Mouse (Mus musculus) MEL (cell line): ENCODE results near the gene Ppfia3. TPM values are rescaled to one million over a fixed set of nuclear protein-coding genes. Genes with fewer than 3 reads are reported as not detected.
A peak's percentile ranks its signal among the peaks of the same experiment; 100 is the strongest.

ENCODE experiments used
- DNase-seq: peaks from one replicate; pipeline ENCODE4 v3.0.0; 2011; ENCODE audit warnings: low read depth, low spot score
- H3K27ac ChIP-seq: 2 replicates; pipeline ENCODE4 v1.5.1; 2012; ENCODE audit warnings: low read depth, mild to moderate bottlenecking, control low read depth, low read length, moderate library complexity; ENCODE audit not compliant: control insufficient read depth
- H3K27me3 ChIP-seq, 2 experiments: fragments of 150-350 bp in 1 of 2; sonication (generic) in 1 of 2; 2 replicates each; pipeline ENCODE4 v1.6.1; 2012; ENCODE audit warnings: low read length in 2 of 2, mild to moderate bottlenecking in 2 of 2, improper control_type of control experiment in 1 of 2, moderate library complexity in 1 of 2; ENCODE audit not compliant: insufficient read depth in 2 of 2, control insufficient read depth in 1 of 2
- H3K36me3 ChIP-seq, 2 experiments: 2 replicates each; pipeline ENCODE4 v1.6.1; 2012 to 2014; ENCODE audit warnings: low read length in 2 of 2, improper control_type of control experiment in 1 of 2, inconsistent platforms in 1 of 2, mild to moderate bottlenecking in 1 of 2; ENCODE audit not compliant: insufficient read depth in 2 of 2, control insufficient read depth in 1 of 2
- H3K4me1 ChIP-seq, 2 experiments: fragments of 150-350 bp in 1 of 2; sonication (generic) in 1 of 2; 2 replicates each; pipeline ENCODE4 v1.6.1; 2012; ENCODE audit warnings: low read length in 2 of 2, improper control_type of control experiment in 1 of 2, mild to moderate bottlenecking in 1 of 2; ENCODE audit not compliant: insufficient read depth in 2 of 2, control insufficient read depth in 1 of 2
- H3K4me3 ChIP-seq, 2 experiments: fragments of 150-350 bp in 1 of 2; sonication (generic) in 1 of 2; 2 replicates each; pipeline ENCODE4 v1.5.1; 2012; ENCODE audit warnings: low read depth in 2 of 2, low read length in 2 of 2, mild to moderate bottlenecking in 2 of 2, moderate library complexity in 2 of 2, control low read depth in 1 of 2, improper control_type of control experiment in 1 of 2; ENCODE audit not compliant: control insufficient read depth in 1 of 2, insufficient read depth in 1 of 2
- H3K79me2 ChIP-seq: 2 replicates; pipeline ENCODE4 v1.6.1; 2012; ENCODE audit warnings: mild to moderate bottlenecking, low read length, moderate library complexity; ENCODE audit not compliant: control insufficient read depth, poor library complexity, insufficient read depth
- H3K9ac ChIP-seq: 2 replicates; pipeline ENCODE4 v1.6.1; 2012; ENCODE audit warnings: low read depth, mild to moderate bottlenecking, control low read depth, low read length, moderate library complexity; ENCODE audit not compliant: control insufficient read depth, poor library complexity, severe bottlenecking
- H3K9me3 ChIP-seq: fragments of 150-350 bp; sonication (generic); replicated peaks from 2 replicates; pipeline ENCODE4 v1.6.1; 2012; ENCODE audit warnings: mild to moderate bottlenecking, low read length, improper control_type of control experiment, moderate library complexity; ENCODE audit not compliant: insufficient read depth
- BHLHE40 ChIP-seq: IDR thresholded peaks from 2 replicates; pipeline ENCODE4 v1.6.1; 2012; ENCODE audit warnings: low read depth, mild to moderate bottlenecking, inconsistent platforms, low read length, improper control_type of control experiment, borderline replicate concordance
- CTCF ChIP-seq, 3 experiments: IDR thresholded peaks in 2 of 3; conservative IDR thresholded peaks in 1 of 3; 2 replicates each; pipeline ENCODE4 v1.5.1; 2011 to 2012; ENCODE audit warnings: low read length in 3 of 3, low read depth in 2 of 3, mild to moderate bottlenecking in 2 of 3, improper control_type of control experiment in 1 of 3, inconsistent platforms in 1 of 3, mixed read lengths in 1 of 3, moderate library complexity in 1 of 3; ENCODE audit not compliant: control insufficient read depth in 1 of 3, insufficient read depth in 1 of 3, poor library complexity in 1 of 3, severe bottlenecking in 1 of 3
- ELF1 ChIP-seq: IDR thresholded peaks from 2 replicates; pipeline ENCODE4 v1.6.1; 2014; ENCODE audit warnings: low read depth, mild to moderate bottlenecking, inconsistent platforms, low read length, improper control_type of control experiment, moderate library complexity
- JUND ChIP-seq: IDR thresholded peaks from 2 replicates; pipeline ENCODE4 v1.6.1; 2011; ENCODE audit warnings: low read depth, mild to moderate bottlenecking, improper control_type of control experiment, low read length
- MAZ ChIP-seq: IDR thresholded peaks from 2 replicates; pipeline ENCODE4 v1.6.1; 2012; ENCODE audit warnings: low read depth, mild to moderate bottlenecking, inconsistent platforms, low read length, improper control_type of control experiment
- MXI1 ChIP-seq: IDR thresholded peaks from 2 replicates; pipeline ENCODE4 v1.6.1; 2011; ENCODE audit warnings: mild to moderate bottlenecking, low read depth, low read length, improper control_type of control experiment
- NELFE ChIP-seq: IDR thresholded peaks from 2 replicates; pipeline ENCODE4 v1.6.1; 2011; ENCODE audit warnings: low read depth, low read length, improper control_type of control experiment
- NRF1 ChIP-seq: IDR thresholded peaks from 2 replicates; pipeline ENCODE4 v1.6.1; 2014; ENCODE audit warnings: low read depth, mild to moderate bottlenecking, inconsistent platforms, low read length, improper control_type of control experiment, moderate library complexity; ENCODE audit not compliant: poor library complexity, insufficient read depth, severe bottlenecking
- TBP ChIP-seq: IDR thresholded peaks from 2 replicates; pipeline ENCODE4 v1.8.0; 2011; ENCODE audit warnings: low read depth, low read length, improper control_type of control experiment
- USF1 ChIP-seq: IDR thresholded peaks from 2 replicates; pipeline ENCODE4 v1.6.1; 2014; ENCODE audit warnings: low read depth, mild to moderate bottlenecking, inconsistent platforms, low read length, improper control_type of control experiment, moderate library complexity
- polyA plus RNA-seq, 2 experiments: library from polyadenylated mRNA; stranded (reverse) in 1 of 2; unstranded in 1 of 2; fragments of >175 nt in 1 of 2; fragments of >200 nt in 1 of 2; gene quantifications; 2 replicates each; pipeline versions ENCODE4 v1.2.1 to v1.2.4; 2012; ENCODE audit warnings: low replicate concordance in 2 of 2, low read depth in 1 of 2; ENCODE audit not compliant: insufficient read length in 2 of 2, insufficient read depth in 1 of 2, missing spikeins in 1 of 2
- total RNA-seq: library from RNA; depleted of rRNA; stranded (reverse); fragments of 300-350 nt; gene quantifications from 2 replicates; pipeline ENCODE4 v1.2.3, GENCODE M21; 2012

The Ppfia3 gene
- total and polyA plus RNA-seq, 3 experiments, result 3.4 to 5.9 TPM; not detected in 1

DNA sequence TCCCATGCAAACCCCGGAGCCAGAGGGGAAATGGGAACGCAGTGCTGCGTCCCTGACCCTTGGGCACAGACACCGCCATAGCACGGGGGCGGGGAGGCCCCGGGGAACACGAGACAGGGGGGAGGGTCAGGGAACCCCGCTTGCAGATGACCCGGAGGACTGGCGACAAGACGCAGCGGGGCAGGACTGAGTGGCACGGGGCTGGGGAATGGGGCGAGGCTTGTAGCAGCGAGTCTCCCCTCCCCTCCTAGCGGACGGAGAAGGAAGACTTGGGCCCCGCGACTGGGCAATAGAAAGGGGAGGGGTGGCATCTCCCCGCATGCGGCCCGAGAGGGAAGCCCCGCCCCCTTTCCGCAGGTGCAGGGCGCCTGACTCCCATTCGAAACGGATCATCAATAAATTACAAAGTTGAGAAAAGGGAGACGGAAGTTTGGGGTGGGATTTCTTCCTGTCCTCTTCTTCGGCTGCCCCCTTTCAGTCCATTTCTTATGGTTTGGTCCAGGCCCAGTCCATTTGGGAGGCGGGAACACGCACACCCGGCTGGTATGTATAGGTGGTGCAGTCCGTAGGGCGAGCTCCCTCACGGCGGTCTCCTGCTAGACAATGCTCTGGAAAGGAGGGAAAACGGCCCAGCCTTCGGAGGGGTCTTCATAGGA is 27.3 kb downstream of the Ppfia3 start (continued):
- 0 out of 6 replicates have a peak, but pooled peaks of 1 of the 3 experiments have one; percentile 4 for TF ChIP-seq CTCF (IDR thresholded peaks at IDR 0.05 in 2 of 3, conservative IDR thresholded peaks at IDR 0.05 in 1 of 3; ENCODE audit: control insufficient read depth in 1 of 3, insufficient read depth in 1 of 3, low read depth in 2 of 3, low read length in 3 of 3, poor library complexity in 1 of 3, severe bottlenecking in 1 of 3)

DNA sequence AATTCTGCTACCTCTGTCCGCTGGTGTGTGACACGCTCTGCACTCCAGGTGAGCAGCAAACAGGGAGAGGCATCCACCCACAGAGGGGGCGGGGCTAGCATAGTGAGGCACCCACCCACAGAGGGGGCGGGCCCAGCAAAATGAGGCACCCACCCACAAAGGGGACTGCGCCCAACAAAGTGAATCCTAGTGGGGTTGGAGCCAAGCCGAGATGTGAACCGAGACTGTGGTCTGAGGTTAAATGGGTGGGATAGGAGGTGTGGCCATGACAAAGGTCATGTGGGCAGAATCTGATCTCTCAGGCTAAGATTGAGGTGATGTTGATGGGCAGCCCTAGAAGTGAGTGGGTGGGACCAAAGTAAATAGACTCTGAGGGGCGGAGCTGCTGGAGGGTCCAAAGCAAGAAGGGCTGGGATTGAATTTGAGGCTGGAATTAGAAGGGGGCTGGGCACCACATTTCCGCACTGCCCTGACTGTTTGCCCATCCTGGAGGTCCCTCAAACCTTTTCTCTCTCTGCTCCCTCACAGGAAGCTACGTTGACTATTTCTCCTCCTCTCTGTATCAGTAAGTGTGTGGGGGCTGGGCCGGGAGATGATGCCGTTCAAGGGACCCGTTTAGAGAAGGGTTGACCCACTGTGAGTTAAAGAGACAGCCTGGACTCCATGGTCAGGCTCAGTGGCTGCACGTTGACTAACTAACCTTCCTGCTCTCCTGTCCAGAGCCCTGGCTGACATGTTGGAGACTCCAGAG is 28.5 kb downstream of the Ppfia3 start:
- H3K4me3 ChIP-seq, result peak overlapping the region; percentile 53 to 64; a peak in 2 of 4 replicates
- H3K27ac ChIP-seq, result no peak overlapping the region
- peak; percentile 56 for DNase-seq
- peaks cover 1% of the 10 kb centered on the region; the same call in 1 of the 2 replicates for H3K79me2 ChIP-seq
- TF ChIP-seq ELF1 (no peak), JUND (no peak), MXI1 (0 out of 2 replicates have a peak, but pooled peaks have one; percentile 18), NELFE (no peak), NRF1 (0 out of 2 replicates have a peak, but pooled peaks have one; percentile 10), BHLHE40 (no peak), MAZ (no peak), USF1 (peak; percentile 46; the same call in 1 of the 2 replicates)
- H3K27me3 ChIP-seq, result no peaks in the 10 kb centered on the region
- H3K36me3 ChIP-seq, result peaks cover 0 to 5% of the 10 kb centered on the region in 2 experiments; a peak in 1 of 4 replicates
- peaks cover 6 to 24% of the 10 kb centered on the region in 2 experiments for H3K4me1 ChIP-seq
- no peaks in the 10 kb centered on the region for H3K9me3 ChIP-seq
- H3K9ac ChIP-seq, result peak overlapping the region; percentile 67; the same call in 1 of the 2 replicates

DNA sequence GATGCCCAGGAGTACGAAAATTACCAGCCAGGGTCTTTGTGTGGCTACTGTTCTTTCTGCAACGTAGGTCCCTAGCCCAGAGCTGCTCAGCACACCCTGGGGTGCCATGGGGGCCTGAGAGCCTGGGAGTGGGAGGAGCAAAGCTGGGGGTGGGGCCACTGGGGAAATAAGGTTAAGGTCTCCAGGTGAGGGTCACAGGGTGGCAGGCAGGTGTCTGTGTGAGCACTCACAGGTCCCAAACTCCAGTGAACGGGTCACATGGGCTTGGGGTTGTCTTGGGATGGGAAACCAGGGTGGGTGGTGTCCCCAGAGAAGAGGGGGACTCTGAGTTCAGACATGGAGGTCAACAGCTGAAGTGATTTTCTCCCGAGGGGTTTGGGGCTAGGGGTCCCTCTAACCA is 29.4 kb downstream of the Ppfia3 start:
- Histone ChIP-seq H3K27ac (no peak overlapping the region), H3K4me1 (peaks cover 6 to 31% of the 10 kb centered on the region in 2 experiments), H3K9ac (no peak overlapping the region), H3K36me3 (peaks cover 0 to 5% of the 10 kb centered on the region in 2 experiments; a peak in 1 of 4 replicates), H3K9me3 (no peaks in the 10 kb centered on the region), H3K27me3 (no peaks in the 10 kb centered on the region), H3K4me3 (no peak overlapping the region)
- no peak for TF ChIP-seq TBP
- TF ChIP-seq, all 39 proteins: peak for 0
- peaks cover 1% of the 10 kb centered on the region; the same call in 1 of the 2 replicates for H3K79me2 ChIP-seq
- DNase-seq, result no peak
